Mouse (Mus musculus) lung, postnatal 0 days (tissue): ENCODE measurements at regions not wholly inside any gene's neighbourhood (a gene's known extent, or its start where the extent isn't known, plus 50 kb on each side); places are given as distances from the start of the nearest gene placed in this dataset.

Experiments
- CTCF ChIP-seq: IDR thresholded peaks from 2 replicates; pipeline ENCODE4 v1.5.1; 2016; ENCODE audit warnings: antibody characterized with exemption, mild to moderate bottlenecking
- EP300 ChIP-seq: IDR thresholded peaks from 2 replicates; pipeline ENCODE4 v1.6.1; 2016; ENCODE audit warnings: antibody characterized with exemption, mild to moderate bottlenecking, control low read depth

DNA sequence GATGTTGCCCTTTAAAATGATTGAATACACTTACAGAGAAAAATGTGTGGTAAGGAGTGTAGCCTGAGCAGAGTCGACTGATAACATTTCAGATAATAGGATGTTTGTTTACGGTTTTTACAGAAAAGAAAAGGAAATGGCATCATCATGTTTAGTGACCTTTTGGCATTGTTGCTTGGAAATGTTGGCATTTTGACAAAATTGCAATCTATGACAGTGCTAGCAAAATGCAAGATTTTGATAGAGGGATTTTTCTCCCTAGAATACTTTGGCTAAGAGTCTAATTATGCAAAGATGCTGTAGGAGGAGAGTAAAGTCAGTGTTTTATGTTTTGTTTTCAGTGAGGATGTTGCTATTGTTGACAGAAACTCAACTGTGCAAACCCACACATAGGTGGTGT is 202.2 kb downstream of the Nup35 start:
- TF ChIP-seq CTCF, result no peak
- no peak for TF ChIP-seq EP300
